26 mouse cellular contexts compared by ENCODE assay signal in the genomic region with DNA sequence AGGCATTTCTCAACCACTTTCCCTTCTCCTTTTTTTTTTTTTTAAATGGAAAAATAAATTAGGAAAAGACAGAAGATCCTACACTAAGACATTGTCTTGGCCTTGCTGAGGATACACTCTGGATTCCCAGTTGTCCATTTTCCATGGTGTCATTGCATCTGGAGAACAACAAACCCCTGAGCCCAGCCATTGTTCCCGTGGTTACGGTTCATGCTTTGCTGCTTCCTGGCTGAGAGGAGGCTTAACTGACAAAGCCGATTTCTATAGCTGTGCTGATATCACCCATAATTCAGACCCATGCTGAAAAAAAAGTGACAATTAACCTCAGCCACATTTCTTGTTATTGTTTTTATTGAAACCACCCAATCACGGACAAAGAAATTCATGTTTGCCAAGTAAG.
DNase-seq lines count a peak whose midpoint lies in the region; ATAC-seq and TF ChIP-seq lines count a peak whose summit lies in the region.
"Had no signal": no experiment of that assay in that cellular context is flagged by ENCODE, and none has a peak within 500 bp of the region (broad histone marks: within the 10 kb centered on the region; RNA-seq: fewer than 3 reads in every experiment).

No protein-coding gene starts in this region.

- peaks cover 14% of the 10 kb centered on the region for H3K4me1 ChIP-seq in hindbrain, embryonic 10.5 days (replicated peaks)
- H3K4me1 ChIP-seq in hindbrain, embryonic 16.5 days (ENCODE audit: control insufficient read depth, insufficient read depth, low read depth, low read length), result no peaks in the 10 kb centered on the region
- H3K4me1 ChIP-seq in midbrain, embryonic 14.5 days (ENCODE audit: control insufficient read depth, insufficient read depth, low read length), result no peaks in the 10 kb centered on the region
- H3K4me1 ChIP-seq in midbrain, postnatal 0 days (ENCODE audit: insufficient read depth, low read length), result no peaks in the 10 kb centered on the region
- H3K4me1 ChIP-seq: forebrain, embryonic 15.5 days; intestine, embryonic 15.5 days; lung, embryonic 15.5 days; midbrain, embryonic 12.5 days had no signal

- H3K4me2 ChIP-seq in hindbrain, embryonic 16.5 days (ENCODE audit: low read length), result no peak overlapping the region
- H3K4me2 ChIP-seq in midbrain, embryonic 14.5 days (ENCODE audit: low read length), result no peak overlapping the region
- H3K4me2 ChIP-seq in midbrain, postnatal 0 days (ENCODE audit: low read depth, low read length, poor library complexity, severe bottlenecking), result no peak overlapping the region
- H3K4me2 ChIP-seq: forebrain, embryonic 15.5 days; heart, embryonic 13.5 days; intestine, embryonic 15.5 days; limb, embryonic 12.5 days; liver, embryonic 11.5 days; lung, embryonic 15.5 days; midbrain, embryonic 12.5 days had no signal

- ATAC-seq in hindbrain, embryonic 16.5 days, result no peak
- ATAC-seq in midbrain, embryonic 14.5 days (ENCODE audit: low FRiP score, low TSS enrichment), result no peak
- ATAC-seq in midbrain, postnatal 0 days (ENCODE audit: low FRiP score), result no peak
- ATAC-seq: activated CD4-positive, CD25-positive, alpha-beta regulatory T cell, adult 4 months; CD4-positive, CD25-positive, alpha-beta regulatory T cell, adult 4 months; forebrain, embryonic 15.5 days; hindbrain, postnatal 0 days; intestine, embryonic 15.5 days had no signal

- peak overlapping the region; percentile 37; the same call in 1 of the 2 replicates for H3K27ac ChIP-seq in hindbrain, embryonic 10.5 days
- no peak overlapping the region for H3K27ac ChIP-seq in hindbrain, embryonic 16.5 days (ENCODE audit: low read depth, low read length)
- H3K27ac ChIP-seq in midbrain, embryonic 14.5 days (replicated peaks; ENCODE audit: low read depth, low read length), result no peak overlapping the region
- H3K27ac ChIP-seq in midbrain, postnatal 0 days (ENCODE audit: low read depth, low read length), result no peak overlapping the region
- H3K27ac ChIP-seq: forebrain, embryonic 15.5 days; heart, embryonic 13.5 days; hindbrain, postnatal 0 days; intestine, embryonic 15.5 days; limb, embryonic 12.5 days; lung, embryonic 15.5 days; midbrain, embryonic 12.5 days; stomach, postnatal 0 days had no signal

- WGBS in hindbrain, embryonic 10.5 days, result 36% methylated on average over 4 of the region's 4 CpGs
- 25% methylated on average over 4 of the region's 4 CpGs for WGBS in hindbrain, embryonic 16.5 days
- 7% methylated on average over 4 of the region's 4 CpGs for WGBS in midbrain, embryonic 14.5 days
- WGBS in midbrain, postnatal 0 days, result 11% methylated on average over 4 of the region's 4 CpGs

- TF ChIP-seq CTCF in midbrain, postnatal 0 days (IDR thresholded peaks at IDR 0.05), result no peak

- H3K9ac ChIP-seq in hindbrain, embryonic 16.5 days (ENCODE audit: low read depth, low read length), result no peak overlapping the region
- H3K9ac ChIP-seq in midbrain, embryonic 14.5 days (replicated peaks; ENCODE audit: low read length), result no peak overlapping the region
- H3K9ac ChIP-seq in midbrain, postnatal 0 days (replicated peaks; ENCODE audit: low read length, poor library complexity, severe bottlenecking), result no peak overlapping the region
- H3K9ac ChIP-seq: forebrain, embryonic 15.5 days; heart, embryonic 13.5 days; intestine, embryonic 15.5 days; limb, embryonic 12.5 days; lung, embryonic 15.5 days; midbrain, embryonic 12.5 days had no signal

- H3K9me3 ChIP-seq in hindbrain, embryonic 10.5 days, result no peaks in the 10 kb centered on the region
- H3K9me3 ChIP-seq in hindbrain, embryonic 16.5 days (ENCODE audit: control insufficient read depth, low read length), result no peaks in the 10 kb centered on the region
- H3K9me3 ChIP-seq in midbrain, embryonic 14.5 days (ENCODE audit: control insufficient read depth, low read length), result no peaks in the 10 kb centered on the region
- H3K9me3 ChIP-seq in midbrain, postnatal 0 days (ENCODE audit: low read length), result no peaks in the 10 kb centered on the region
- H3K9me3 ChIP-seq: forebrain, embryonic 15.5 days; heart, embryonic 13.5 days; intestine, embryonic 15.5 days; limb, embryonic 12.5 days; lung, embryonic 15.5 days; midbrain, embryonic 12.5 days had no signal

- H3K4me3 ChIP-seq in hindbrain, embryonic 10.5 days, result no peak overlapping the region
- H3K4me3 ChIP-seq in hindbrain, embryonic 16.5 days (ENCODE audit: low read length), result no peak overlapping the region
- no peak overlapping the region for H3K4me3 ChIP-seq in midbrain, embryonic 14.5 days (replicated peaks; ENCODE audit: low read depth, low read length)
- H3K4me3 ChIP-seq in midbrain, postnatal 0 days (ENCODE audit: low read depth, low read length), result no peak overlapping the region
- H3K4me3 ChIP-seq: forebrain, embryonic 15.5 days; heart, embryonic 13.5 days; intestine, embryonic 15.5 days; limb, embryonic 12.5 days; lung, embryonic 15.5 days; midbrain, embryonic 12.5 days had no signal

- H3K27me3 ChIP-seq in hindbrain, embryonic 10.5 days (ENCODE audit: insufficient read depth, poor library complexity, severe bottlenecking), result no peaks in the 10 kb centered on the region
- H3K27me3 ChIP-seq in hindbrain, embryonic 16.5 days (replicated peaks; ENCODE audit: control insufficient read depth, insufficient read depth, low read length), result no peaks in the 10 kb centered on the region
- no peaks in the 10 kb centered on the region for H3K27me3 ChIP-seq in midbrain, embryonic 14.5 days (ENCODE audit: control insufficient read depth, insufficient read depth, low read length)
- no peaks in the 10 kb centered on the region for H3K27me3 ChIP-seq in midbrain, postnatal 0 days (ENCODE audit: insufficient read depth, low read length)
- H3K27me3 ChIP-seq: forebrain, embryonic 15.5 days; heart, embryonic 13.5 days; intestine, embryonic 15.5 days; limb, embryonic 12.5 days; lung, embryonic 15.5 days; midbrain, embryonic 12.5 days had no signal

- DNase-seq in hindbrain, embryonic 10.5 days (ENCODE audit: low spot score), result peak; percentile 34
- DNase-seq in midbrain, embryonic 14.5 days, result peak; percentile 48
- no peak for DNase-seq in midbrain, postnatal 0 days (ENCODE audit: low spot score)
- DNase-seq in embryo, embryonic 11 days, result peak; percentile 50
- no peak for DNase-seq in heart, postnatal 4 days
- no peak for DNase-seq in thymus, postnatal 0 days (ENCODE audit: low spot score)
- DNase-seq: adrenal gland, adult 8-10 months; cerebellum, adult 8-10 months; cerebellum, postnatal 36 days; heart, postnatal 10 days; kidney, adult 2 months; right cerebral cortex, postnatal 4 days; thymus, adult 18-20 months; thymus, postnatal 36 days had no signal

- H3K36me3 ChIP-seq in hindbrain, embryonic 10.5 days, result no peaks in the 10 kb centered on the region
- no peaks in the 10 kb centered on the region for H3K36me3 ChIP-seq in hindbrain, embryonic 16.5 days (ENCODE audit: control insufficient read depth, insufficient read depth, low read length)
- H3K36me3 ChIP-seq in midbrain, embryonic 14.5 days (ENCODE audit: control insufficient read depth, insufficient read depth, low read length), result no peaks in the 10 kb centered on the region
- no peaks in the 10 kb centered on the region for H3K36me3 ChIP-seq in midbrain, postnatal 0 days (ENCODE audit: insufficient read depth, low read length)
- H3K36me3 ChIP-seq: forebrain, embryonic 15.5 days; intestine, embryonic 15.5 days; limb, embryonic 12.5 days; lung, embryonic 15.5 days; midbrain, embryonic 12.5 days had no signal

Comparison
In these comparisons a context has a peak if more than half of its experiments do, and no peak if none do; other contexts are left out.
1. DNase-seq: peak in hindbrain, embryonic 10.5 days (single experiment), midbrain, embryonic 14.5 days (single experiment) and embryo, embryonic 11 days (single experiment); none in midbrain, postnatal 0 days (single experiment), heart, postnatal 4 days (single experiment) and thymus, postnatal 0 days (single experiment).